ENCODE assay signal across 26 mouse cellular contexts in genomic region chr8:85601741-85602140, GRCm38 (mm10).
"Had no signal": no experiment of that assay in that cellular context is flagged by ENCODE, and none has a peak within 500 bp of the region (broad histone marks: within the 10 kb centered on the region; RNA-seq: fewer than 3 reads in every experiment).

No protein-coding gene starts in this region.

- H3K27ac ChIP-seq: gastrocnemius, adult 2 months; heart, adult 2 months; heart, embryonic 13.5 days; heart, embryonic 15.5 days; hindbrain, embryonic 10.5 days; hindbrain, embryonic 12.5 days; hindbrain, embryonic 14.5 days; intestine, embryonic 15.5 days; layer of hippocampus, adult 2 months; left cerebral cortex, adult 2 months; limb, embryonic 10.5 days; limb, embryonic 12.5 days; liver, embryonic 14.5 days had no signal

- H3K36me3 ChIP-seq: heart, embryonic 13.5 days; heart, embryonic 15.5 days; hindbrain, embryonic 10.5 days; hindbrain, embryonic 12.5 days; intestine, embryonic 15.5 days; limb, embryonic 10.5 days; limb, embryonic 12.5 days had no signal

- H3K9ac ChIP-seq: heart, embryonic 13.5 days; heart, embryonic 15.5 days; hindbrain, embryonic 12.5 days; hindbrain, embryonic 14.5 days; intestine, embryonic 15.5 days; limb, embryonic 12.5 days; liver, embryonic 14.5 days had no signal

- DNase-seq: gastrocnemius, adult 2 months; gastrocnemius, postnatal 10 days; gastrocnemius, postnatal 25 days; heart, adult 2 months; heart, postnatal 4 days; kidney, adult 18-20 months; kidney, adult 8-10 months; kidney, postnatal 10 days; kidney, postnatal 25 days; kidney, postnatal 4 days had no signal

- H3K4me1 ChIP-seq: heart, embryonic 15.5 days; hindbrain, embryonic 10.5 days; hindbrain, embryonic 12.5 days; intestine, embryonic 15.5 days; limb, embryonic 12.5 days had no signal

- H3K27me3 ChIP-seq: heart, embryonic 13.5 days; heart, embryonic 15.5 days; hindbrain, embryonic 12.5 days; intestine, embryonic 15.5 days; limb, embryonic 12.5 days had no signal

- H3K4me3 ChIP-seq: gastrocnemius, adult 2 months; heart, adult 2 months; heart, embryonic 13.5 days; heart, embryonic 15.5 days; hindbrain, embryonic 10.5 days; hindbrain, embryonic 12.5 days; intestine, embryonic 15.5 days; layer of hippocampus, adult 2 months; left cerebral cortex, adult 2 months; limb, embryonic 10.5 days; limb, embryonic 12.5 days had no signal

- H3K4me2 ChIP-seq: heart, embryonic 11.5 days; heart, embryonic 13.5 days; heart, embryonic 15.5 days; hindbrain, embryonic 12.5 days; hindbrain, embryonic 14.5 days; intestine, embryonic 15.5 days; limb, embryonic 12.5 days; liver, embryonic 11.5 days had no signal

- ATAC-seq: hindbrain, embryonic 16.5 days; inflammation-experienced regulatory T-cells, adult 6 months; intestine, embryonic 15.5 days; intestine, postnatal 0 days had no signal

- H3K9me3 ChIP-seq: heart, embryonic 13.5 days; heart, embryonic 15.5 days; hindbrain, embryonic 10.5 days; hindbrain, embryonic 12.5 days; intestine, embryonic 15.5 days; limb, embryonic 10.5 days; limb, embryonic 12.5 days had no signal
